Mouse (Mus musculus): Measurements from ENCODE around the gene Lig1. TPM values are rescaled to one million over a fixed set of nuclear protein-coding genes. Genes with fewer than 3 reads are reported as not detected.

Lig1 gene
- 1 to 10 TPM; 2.6 to 2.7 TPM for total RNA-seq (2021)
- polyA plus RNA-seq (2012; rRNA removed): 1.6 and 2.1 TPM in 2 replicates
- long read RNA-seq, partial matches to known transcripts: 0 of 9 reads
- long read RNA-seq, other reads (novel, unspliced or antisense): 9 of 9 reads

GRCm38 (mm10) chr7:13277081-13277480 is at the start of gene Lig1:
TSS of gene Lig1 (plus strand) at chr7:13277283.
- peak within 1 kb of the TSS; percentile 88 for H3K27ac ChIP-seq
- no peaks in the 10 kb centered on the region for H3K36me3 ChIP-seq (ENCODE audit: control insufficient read depth, insufficient read depth, low read length)
- peak within 1 kb of the TSS; percentile 98 for H3K4me3 ChIP-seq
- intact Hi-C loops (cut with DNase I): loop anchor here (5.0 kb wide), 2 partner anchors 225 to 395 kb away; partner anchors contain the start of genes Mzf1 and Zfp128
- TF ChIP-seq CTCF (IDR thresholded peaks at IDR 0.05) (no peak), EP300 (IDR thresholded peaks at IDR 0.05; ENCODE audit: insufficient read depth, low read depth, low read length) (no peak), POLR2A (IDR thresholded peaks at IDR 0.05; ENCODE audit: insufficient read depth, low read depth, low read length) (no peak)
- no peak for DNase-seq
- H3K4me1 ChIP-seq (ENCODE audit: control insufficient read depth, insufficient read depth, low read length): peaks cover 2% of the 10 kb centered on the region
- peak within 1 kb of the TSS; percentile 66 for H3K9ac ChIP-seq (ENCODE audit: low read depth, low read length)
- no peaks in the 10 kb centered on the region for H3K27me3 ChIP-seq (ENCODE audit: control insufficient read depth, insufficient read depth, low read length)
- H3K79me2 ChIP-seq (replicated peaks; ENCODE audit: control insufficient read depth, insufficient read depth, low read length): no peaks in the 10 kb centered on the region
- WGBS: 96% methylated on average over 16 of the region's 16 CpGs

- H3K4me3 ChIP-seq: no peak overlapping the region
- no peaks in the 10 kb centered on the region for H3K4me1 ChIP-seq (ENCODE audit: control insufficient read depth, insufficient read depth, low read length)
- no peaks in the 10 kb centered on the region for H3K36me3 ChIP-seq (ENCODE audit: control insufficient read depth, insufficient read depth, low read length)
- peak in 1 of 2 experiments; percentile 8 for DNase-seq
- 50% methylated on average over 50 of the region's 50 CpGs for WGBS
- intact Hi-C loops (cut with DNase I): no loop called here
- no peak overlapping the region for H3K27ac ChIP-seq
- no peak overlapping the region for H3K9ac ChIP-seq (ENCODE audit: low read depth, low read length)
- H3K27me3 ChIP-seq (ENCODE audit: control insufficient read depth, insufficient read depth, low read length): no peaks in the 10 kb centered on the region
- TF ChIP-seq EP300 (IDR thresholded peaks at IDR 0.05; ENCODE audit: insufficient read depth, low read depth, low read length): no peak
- H3K79me2 ChIP-seq (replicated peaks; ENCODE audit: control insufficient read depth, insufficient read depth, low read length): no peaks in the 10 kb centered on the region
Observed at GRCm38 (mm10) chr7:13260746-13261700, 16.1 kb upstream of the Lig1 start.

- Histone ChIP-seq H3K27ac (no peak overlapping the region), H3K4me1 (ENCODE audit: control insufficient read depth, insufficient read depth, low read length) (no peaks in the 10 kb centered on the region), H3K79me2 (replicated peaks; ENCODE audit: control insufficient read depth, insufficient read depth, low read length) (no peaks in the 10 kb centered on the region), H3K36me3 (ENCODE audit: control insufficient read depth, insufficient read depth, low read length) (no peaks in the 10 kb centered on the region), H3K9ac (ENCODE audit: low read depth, low read length) (no peak overlapping the region), H3K4me3 (no peak overlapping the region), H3K27me3 (ENCODE audit: control insufficient read depth, insufficient read depth, low read length) (no peaks in the 10 kb centered on the region)
- intact Hi-C loops (cut with DNase I): no loop called here
- DNase-seq: no peak
- 86% methylated on average over 5 of the region's 5 CpGs for WGBS
- TF ChIP-seq EP300 (IDR thresholded peaks at IDR 0.05; ENCODE audit: insufficient read depth, low read depth, low read length) (no peak), POLR2A (IDR thresholded peaks at IDR 0.05; ENCODE audit: insufficient read depth, low read depth, low read length) (no peak), CTCF (IDR thresholded peaks at IDR 0.05) (no peak)
Observed at GRCm38 (mm10) chr7:13263851-13264250, 13.2 kb upstream of the Lig1 start.

- no peak for TF ChIP-seq CTCF (IDR thresholded peaks at IDR 0.05)
- TF ChIP-seq POLR2A (IDR thresholded peaks at IDR 0.05; ENCODE audit: insufficient read depth, low read depth, low read length): no peak
- no peak for TF ChIP-seq EP300 (IDR thresholded peaks at IDR 0.05; ENCODE audit: insufficient read depth, low read depth, low read length)
- H3K36me3 ChIP-seq (ENCODE audit: control insufficient read depth, insufficient read depth, low read length): no peaks in the 10 kb centered on the region
- DNase-seq: no peak
- intact Hi-C loops (cut with DNase I): no loop called here
- no peaks in the 10 kb centered on the region for H3K27me3 ChIP-seq (ENCODE audit: control insufficient read depth, insufficient read depth, low read length)
- no peak overlapping the region for H3K27ac ChIP-seq
- 64% methylated on average over 2 of the region's 2 CpGs for WGBS
- H3K79me2 ChIP-seq (replicated peaks; ENCODE audit: control insufficient read depth, insufficient read depth, low read length): no peaks in the 10 kb centered on the region
- H3K4me1 ChIP-seq (ENCODE audit: control insufficient read depth, insufficient read depth, low read length): no peaks in the 10 kb centered on the region
- H3K9ac ChIP-seq (ENCODE audit: low read depth, low read length): no peak overlapping the region
- H3K4me3 ChIP-seq: no peak overlapping the region
Observed at GRCm38 (mm10) chr7:13264396-13264795, 12.7 kb upstream of the Lig1 start.

- TF ChIP-seq CTCF (IDR thresholded peaks at IDR 0.05): no peak
- TF ChIP-seq EP300 (IDR thresholded peaks at IDR 0.05; ENCODE audit: insufficient read depth, low read depth, low read length): no peak
- TF ChIP-seq POLR2A (IDR thresholded peaks at IDR 0.05; ENCODE audit: insufficient read depth, low read depth, low read length): no peak
- 88% methylated on average over 4 of the region's 4 CpGs for WGBS
- H3K27ac ChIP-seq: no peak overlapping the region
- no peak overlapping the region for H3K4me3 ChIP-seq
- no peaks in the 10 kb centered on the region for H3K79me2 ChIP-seq (replicated peaks; ENCODE audit: control insufficient read depth, insufficient read depth, low read length)
- H3K36me3 ChIP-seq (ENCODE audit: control insufficient read depth, insufficient read depth, low read length): no peaks in the 10 kb centered on the region
- intact Hi-C loops (cut with DNase I): no loop called here
- H3K27me3 ChIP-seq (ENCODE audit: control insufficient read depth, insufficient read depth, low read length): no peaks in the 10 kb centered on the region
- no peak for DNase-seq
- H3K9ac ChIP-seq (ENCODE audit: low read depth, low read length): no peak overlapping the region
- H3K4me1 ChIP-seq (ENCODE audit: control insufficient read depth, insufficient read depth, low read length): no peaks in the 10 kb centered on the region
Observed at GRCm38 (mm10) chr7:13268749-13269260, 8.3 kb upstream of the Lig1 start.

- H3K4me1 ChIP-seq (ENCODE audit: control insufficient read depth, insufficient read depth, low read length): no peaks in the 10 kb centered on the region
- WGBS: 80% methylated on average over 11 of the region's 11 CpGs
- TF ChIP-seq EP300 (IDR thresholded peaks at IDR 0.05; ENCODE audit: insufficient read depth, low read depth, low read length) (no peak), CTCF (IDR thresholded peaks at IDR 0.05) (no peak), POLR2A (IDR thresholded peaks at IDR 0.05; ENCODE audit: insufficient read depth, low read depth, low read length) (no peak)
Observed at GRCm38 (mm10) chr7:13269394-13269793, 7.7 kb upstream of the Lig1 start.

More at GRCm38 (mm10) chr7:13269394-13269793, 7.7 kb upstream of the Lig1 start:
- Histone ChIP-seq H3K9ac (ENCODE audit: low read depth, low read length) (no peak overlapping the region), H3K79me2 (replicated peaks; ENCODE audit: control insufficient read depth, insufficient read depth, low read length) (no peaks in the 10 kb centered on the region), H3K36me3 (ENCODE audit: control insufficient read depth, insufficient read depth, low read length) (no peaks in the 10 kb centered on the region), H3K4me3 (no peak overlapping the region), H3K27ac (no peak overlapping the region), H3K27me3 (ENCODE audit: control insufficient read depth, insufficient read depth, low read length) (no peaks in the 10 kb centered on the region)
- no peak for DNase-seq
- intact Hi-C loops (cut with DNase I): no loop called here

Measured in heart, adult 2 months (tissue).